Mouse (Mus musculus) heart, postnatal 0 days (tissue): ENCODE data around the gene Pnpla1.

Experiments
- CTCF ChIP-seq: IDR thresholded peaks from 2 replicates; pipeline ENCODE4 v1.5.1; 2016; ENCODE audit warnings: antibody characterized with exemption, control low read depth, low read depth
- EP300 ChIP-seq: IDR thresholded peaks from 2 replicates; pipeline ENCODE4 v1.6.1; 2016; ENCODE audit warnings: antibody characterized with exemption, low read depth

GRCm38 (mm10) chr17:28924957-28925595 is 66.9 kb downstream of the Pnpla1 start:
- TF ChIP-seq CTCF: no peak
- no peak for TF ChIP-seq EP300
